Mouse (Mus musculus) heart, embryonic 15.5 days (tissue): ENCODE data around the gene Foxn3. TPM values are rescaled to one million over a fixed set of nuclear protein-coding genes. Genes with fewer than 3 reads are reported as not detected.

ENCODE experiments used
- ATAC-seq: fragments of 200-750 bp; cut with Nextera tagmentation; replicated peaks from 2 replicates; pipeline ENCODE4 v1.8.0; 2017; ENCODE audit warnings: low read depth, moderate TSS enrichment; ENCODE audit not compliant: insufficient number of reproducible peaks, insufficient read depth, low FRiP score
- H3K27ac ChIP-seq: fragments of 300-500 bp; sonication (generic); 2 replicates; pipeline ENCODE4 v1.5.1; 2015; ENCODE audit warnings: mild to moderate bottlenecking, inconsistent platforms
- H3K27me3 ChIP-seq: fragments of 300-500 bp; sonication (generic); 2 replicates; pipeline ENCODE4 v1.6.1; 2015; ENCODE audit warnings: inconsistent platforms
- H3K36me3 ChIP-seq: fragments of 300-500 bp; sonication (generic); 2 replicates; pipeline ENCODE4 v1.6.1; 2015; ENCODE audit warnings: mild to moderate bottlenecking, inconsistent platforms
- H3K4me1 ChIP-seq: fragments of 300-500 bp; sonication (generic); replicated peaks from 2 replicates; pipeline ENCODE4 v1.6.1; 2015; ENCODE audit warnings: inconsistent platforms
- H3K4me2 ChIP-seq: fragments of 300-500 bp; sonication (generic); 2 replicates; pipeline ENCODE4 v1.6.1; 2015; ENCODE audit warnings: inconsistent platforms, mild to moderate bottlenecking, moderate library complexity
- H3K4me3 ChIP-seq: fragments of 300-500 bp; sonication (generic); 2 replicates; pipeline ENCODE4 v1.5.1; 2015; ENCODE audit warnings: mild to moderate bottlenecking, inconsistent platforms
- H3K9ac ChIP-seq: fragments of 300-500 bp; sonication (generic); 2 replicates; pipeline ENCODE4 v1.6.1; 2015; ENCODE audit warnings: mild to moderate bottlenecking, inconsistent platforms
- H3K9me3 ChIP-seq: fragments of 300-500 bp; sonication (generic); replicated peaks from 2 replicates; pipeline ENCODE4 v1.6.1; 2016; ENCODE audit warnings: inconsistent platforms
- WGBS: fragments of 180-500 bp; shearing (Covaris S2); methylation state at CpG from one replicate; pipeline ENCODE4 v1.1.7; 2015; ENCODE audit warnings: mixed read lengths; 5-methylcytosine and 5-hydroxymethylcytosine counted together
- polyA plus RNA-seq: library from polyadenylated mRNA; unstranded; fragments of >200 nt; fragmentation: Nextera tagmentation; extraction: Ambion mirVana; gene quantifications from 2 replicates; pipeline ENCODE4 v1.2.1, GENCODE M21; 2015

Foxn3 gene
- polyA plus RNA-seq, 1 experiment from 2014 or later, result 57.5 TPM

GRCm38 (mm10) chr12:99380855-99381262 lies 182.5 kb downstream of the Foxn3 start:
- 53% methylated on average over 4 of the region's 4 CpGs for WGBS
- peaks cover 40% of the 10 kb centered on the region for H3K4me1 ChIP-seq

GRCm38 (mm10) chr12:99380124-99380523 lies 183.3 kb downstream of the Foxn3 start:
- Histone ChIP-seq H3K9me3 (no peaks in the 10 kb centered on the region), H3K4me2 (no peak overlapping the region), H3K27me3 (no peaks in the 10 kb centered on the region), H3K9ac (no peak overlapping the region), H3K36me3 (peaks cover 10% of the 10 kb centered on the region), H3K4me1 (peaks cover 42% of the 10 kb centered on the region), H3K27ac (no peak overlapping the region), H3K4me3 (no peak overlapping the region)
- no peak for ATAC-seq
- WGBS, result 83% methylated on average over 6 of the region's 6 CpGs

More at GRCm38 (mm10) chr12:99380855-99381262, 182.5 kb downstream of the Foxn3 start:
- H3K4me3 ChIP-seq, result no peak overlapping the region
- no peaks in the 10 kb centered on the region for H3K27me3 ChIP-seq
- H3K4me2 ChIP-seq, result no peak overlapping the region
- no peak overlapping the region for H3K9ac ChIP-seq
- H3K36me3 ChIP-seq, result peaks cover 10% of the 10 kb centered on the region
- no peaks in the 10 kb centered on the region for H3K9me3 ChIP-seq
- H3K27ac ChIP-seq, result no peak overlapping the region
- no peak for ATAC-seq

DNA sequence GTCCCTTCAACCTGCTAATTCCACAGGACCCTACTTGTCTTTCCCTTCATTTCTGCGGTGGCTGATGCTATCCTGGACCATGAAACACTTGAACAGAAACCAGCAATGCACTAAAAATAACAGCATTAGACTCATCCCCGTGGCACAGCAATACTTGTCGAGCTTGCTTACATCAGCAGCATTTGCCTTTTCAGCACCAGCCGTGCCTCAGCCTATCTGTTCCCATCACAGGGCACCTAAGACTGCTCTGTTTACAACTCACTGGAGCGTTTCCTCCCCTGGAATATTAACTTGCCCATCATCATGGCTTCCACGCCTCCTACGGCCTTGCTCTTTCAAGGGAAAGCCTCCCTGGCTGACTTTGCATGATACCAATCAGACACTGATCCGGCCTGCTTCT lies 185.1 kb downstream of the Foxn3 start:
- WGBS, result 39% methylated on average over 8 of the region's 8 CpGs
- H3K36me3 ChIP-seq, result peaks cover 10% of the 10 kb centered on the region
- H3K9ac ChIP-seq, result no peak overlapping the region
- peak overlapping the region; percentile 52 for H3K27ac ChIP-seq
- ATAC-seq, result no peak
- no peaks in the 10 kb centered on the region for H3K9me3 ChIP-seq
- no peaks in the 10 kb centered on the region for H3K27me3 ChIP-seq
- peak overlapping the region; percentile 9; the same call in 1 of the 2 replicates for H3K4me2 ChIP-seq
- peaks cover 54% of the 10 kb centered on the region for H3K4me1 ChIP-seq
- no peak overlapping the region for H3K4me3 ChIP-seq

GRCm38 (mm10) chr12:99377705-99378104 lies 185.7 kb downstream of the Foxn3 start:
- H3K9me3 ChIP-seq, result no peaks in the 10 kb centered on the region
- H3K27me3 ChIP-seq, result no peaks in the 10 kb centered on the region
- H3K9ac ChIP-seq, result no peak overlapping the region
- no peak overlapping the region for H3K27ac ChIP-seq
- H3K4me1 ChIP-seq, result peaks cover 54% of the 10 kb centered on the region
- no peak overlapping the region for H3K4me3 ChIP-seq
- no peak overlapping the region for H3K4me2 ChIP-seq
- no peak for ATAC-seq
- 45% methylated on average over 3 of the region's 3 CpGs for WGBS
- peaks cover 10% of the 10 kb centered on the region; the same call in 1 of the 2 replicates for H3K36me3 ChIP-seq

- H3K27ac ChIP-seq, result no peak overlapping the region
Measured at GRCm38 (mm10) chr12:99377069-99377468, 186.3 kb downstream of the Foxn3 start.

DNA sequence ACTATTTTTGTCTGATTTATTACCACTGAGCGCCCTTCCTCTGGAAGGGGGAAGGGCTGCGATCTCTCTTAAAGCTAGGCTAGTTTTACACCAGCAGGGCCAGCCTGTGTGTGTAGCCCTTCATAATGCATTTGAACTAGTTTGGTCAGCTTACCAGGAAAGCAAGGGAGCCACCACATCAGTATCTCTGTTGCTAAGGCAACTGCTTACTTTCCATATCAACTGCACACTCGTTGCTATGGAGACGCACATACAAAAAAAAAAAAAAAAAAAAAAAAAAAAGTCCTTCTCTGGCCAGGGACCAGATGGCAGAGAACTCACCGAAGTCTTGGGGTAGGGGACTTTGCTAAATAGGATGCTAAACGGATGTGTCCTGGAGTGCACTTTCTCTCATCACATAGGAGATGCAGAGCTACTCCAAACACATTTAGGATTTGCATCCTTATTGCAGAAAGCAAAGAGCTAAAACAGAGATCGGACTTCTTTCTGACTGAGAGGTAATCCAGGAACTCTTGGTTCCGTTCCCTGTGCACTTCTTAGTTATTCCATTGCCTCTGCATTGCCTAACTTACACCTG lies 187.4 kb downstream of the Foxn3 start:
- Histone ChIP-seq H3K9me3 (no peaks in the 10 kb centered on the region), H3K4me2 (no peak overlapping the region), H3K9ac (no peak overlapping the region), H3K36me3 (no peaks in the 10 kb centered on the region), H3K27ac (no peak overlapping the region), H3K27me3 (no peaks in the 10 kb centered on the region), H3K4me3 (no peak overlapping the region), H3K4me1 (peaks cover 55% of the 10 kb centered on the region)
- ATAC-seq, result no peak
- WGBS, result 72% methylated on average over 8 of the region's 8 CpGs

More at GRCm38 (mm10) chr12:99377069-99377468, 186.3 kb downstream of the Foxn3 start:
- Histone ChIP-seq H3K36me3 (peaks cover 5% of the 10 kb centered on the region; the same call in 1 of the 2 replicates), H3K4me2 (no peak overlapping the region), H3K9me3 (no peaks in the 10 kb centered on the region), H3K4me1 (peaks cover 54% of the 10 kb centered on the region), H3K27me3 (no peaks in the 10 kb centered on the region), H3K4me3 (no peak overlapping the region), H3K9ac (no peak overlapping the region)
- 39% methylated on average over 10 of the region's 10 CpGs for WGBS
- 0 out of 2 replicates have a peak, but pooled peaks have one; percentile 58 for ATAC-seq

DNA sequence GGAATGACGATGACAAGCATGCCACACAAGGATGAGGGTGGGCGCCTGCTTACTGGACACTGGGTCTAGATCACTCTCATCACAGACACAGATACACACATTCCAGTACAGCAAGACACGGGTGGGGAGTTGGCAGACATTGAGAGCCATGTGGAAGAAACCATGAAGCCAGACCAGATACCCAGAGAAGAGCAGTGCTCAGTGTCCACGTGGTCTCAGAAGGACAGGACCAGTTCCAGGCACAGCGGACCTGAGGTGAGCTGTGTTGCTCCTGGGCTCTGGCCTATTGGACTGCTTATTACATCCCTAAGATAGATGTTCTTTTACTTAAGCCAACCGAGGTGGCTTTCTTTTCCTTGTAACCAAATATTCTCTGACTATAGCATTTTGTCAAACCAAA lies 188.0 kb downstream of the Foxn3 start:
- H3K4me1 ChIP-seq, result peaks cover 58% of the 10 kb centered on the region
- H3K4me2 ChIP-seq, result no peak overlapping the region
- H3K9ac ChIP-seq, result no peak overlapping the region
- no peak for ATAC-seq
- H3K36me3 ChIP-seq, result no peaks in the 10 kb centered on the region
- no peaks in the 10 kb centered on the region for H3K27me3 ChIP-seq
- no peak overlapping the region for H3K27ac ChIP-seq
- no peaks in the 10 kb centered on the region for H3K9me3 ChIP-seq
- 80% methylated on average over 6 of the region's 6 CpGs for WGBS
- H3K4me3 ChIP-seq, result no peak overlapping the region

- no peak; the same call in 1 of the 2 replicates for ATAC-seq
- Histone ChIP-seq H3K27me3 (no peaks in the 10 kb centered on the region), H3K36me3 (no peaks in the 10 kb centered on the region), H3K4me2 (no peak overlapping the region), H3K27ac (peak overlapping the region; percentile 40), H3K9me3 (no peaks in the 10 kb centered on the region), H3K9ac (no peak overlapping the region), H3K4me1 (peaks cover 64% of the 10 kb centered on the region), H3K4me3 (no peak overlapping the region)
- 45% methylated on average over 12 of the region's 12 CpGs for WGBS
Measured at GRCm38 (mm10) chr12:99374099-99374600, 189.2 kb downstream of the Foxn3 start.

GRCm38 (mm10) chr12:99373584-99373983 lies 189.8 kb downstream of the Foxn3 start:
- no peaks in the 10 kb centered on the region for H3K27me3 ChIP-seq
- H3K4me2 ChIP-seq, result no peak overlapping the region
- H3K9ac ChIP-seq, result no peak overlapping the region
- WGBS, result 73% methylated on average over 4 of the region's 4 CpGs
- ATAC-seq, result no peak
- H3K27ac ChIP-seq, result peak overlapping the region; percentile 40
- no peaks in the 10 kb centered on the region for H3K9me3 ChIP-seq
- H3K4me3 ChIP-seq, result no peak overlapping the region
- H3K4me1 ChIP-seq, result peaks cover 59% of the 10 kb centered on the region
- no peaks in the 10 kb centered on the region for H3K36me3 ChIP-seq

GRCm38 (mm10) chr12:99371500-99371899 lies 191.9 kb downstream of the Foxn3 start:
- no peaks in the 10 kb centered on the region for H3K36me3 ChIP-seq
- H3K4me1 ChIP-seq, result peaks cover 43% of the 10 kb centered on the region
- no peak overlapping the region for H3K9ac ChIP-seq
- WGBS, result 56% methylated on average over 5 of the region's 5 CpGs
- no peaks in the 10 kb centered on the region for H3K9me3 ChIP-seq
- H3K4me3 ChIP-seq, result no peak overlapping the region
- no peak overlapping the region for H3K27ac ChIP-seq
- no peaks in the 10 kb centered on the region for H3K27me3 ChIP-seq
- ATAC-seq, result no peak
- no peak overlapping the region for H3K4me2 ChIP-seq

- H3K27me3 ChIP-seq, result no peaks in the 10 kb centered on the region
- peaks cover 26% of the 10 kb centered on the region for H3K4me1 ChIP-seq
- H3K27ac ChIP-seq, result no peak overlapping the region
- H3K9ac ChIP-seq, result no peak overlapping the region
- H3K9me3 ChIP-seq, result no peaks in the 10 kb centered on the region
- H3K4me3 ChIP-seq, result no peak overlapping the region
- WGBS, result 88% methylated on average over 10 of the region's 10 CpGs
- H3K4me2 ChIP-seq, result no peak overlapping the region
- no peaks in the 10 kb centered on the region for H3K36me3 ChIP-seq
- no peak for ATAC-seq
Measured at GRCm38 (mm10) chr12:99368251-99368650, 195.1 kb downstream of the Foxn3 start.

- Histone ChIP-seq H3K27ac (no peak overlapping the region), H3K4me3 (no peak overlapping the region), H3K4me2 (no peak overlapping the region), H3K36me3 (no peaks in the 10 kb centered on the region), H3K27me3 (no peaks in the 10 kb centered on the region), H3K9me3 (no peaks in the 10 kb centered on the region), H3K4me1 (peaks cover 46% of the 10 kb centered on the region), H3K9ac (no peak overlapping the region)
- WGBS, result 76% methylated on average over 9 of the region's 9 CpGs
- no peak for ATAC-seq
Measured at GRCm38 (mm10) chr12:99365999-99366398, 197.4 kb downstream of the Foxn3 start.
